Mouse (Mus musculus): Measurements from ENCODE around the gene Tor1a. TPM values are rescaled to one million over a fixed set of nuclear protein-coding genes. Genes with fewer than 3 reads are reported as not detected.
"Not testable (repeated sequence)": the region's sequence is repeated elsewhere in the genome, so short reads cannot be mapped to it uniquely, and the experiment has no call there.

The Tor1a gene
- polyA plus RNA-seq, 1 experiment from 2014 or later: 57.5 TPM

- H3K27me3 ChIP-seq (replicated peaks; ENCODE audit: insufficient read depth, low read length): no peaks in the 10 kb centered on the region
- TF ChIP-seq CTCF (IDR thresholded peaks at IDR 0.05) (no peak), EP300 (IDR thresholded peaks at IDR 0.05) (no peak)
- no peaks in the 10 kb centered on the region for H3K36me3 ChIP-seq (ENCODE audit: insufficient read depth, low read length)
- 76% methylated on average over 4 of the region's 4 CpGs for WGBS
- H3K4me1 ChIP-seq (ENCODE audit: insufficient read depth, low read depth, low read length): peaks cover 17% of the 10 kb centered on the region; the same call in 1 of the 2 replicates
- H3K4me2 ChIP-seq (replicated peaks; ENCODE audit: low read depth, low read length): no peak overlapping the region
- H3K9me3 ChIP-seq (ENCODE audit: low read length): no peaks in the 10 kb centered on the region
- H3K9ac ChIP-seq (replicated peaks; ENCODE audit: low read depth): no peak overlapping the region
- ATAC-seq (no peak), DNase-seq (ENCODE audit: low spot score) (no peak)
- H3K27ac ChIP-seq (ENCODE audit: low read length): 0 out of 2 replicates have a peak overlapping the region, but pooled peaks have one; percentile 12
- H3K4me3 ChIP-seq (ENCODE audit: low read depth, low read length): no peak overlapping the region
These were observed 42.6 kb downstream of the Tor1a start for GRCm38 (mm10) chr2:30925181-30925580.

- no peak for TF ChIP-seq CTCF (IDR thresholded peaks at IDR 0.05)
- TF ChIP-seq EP300 (IDR thresholded peaks at IDR 0.05): no peak
- Histone ChIP-seq H3K4me3 (ENCODE audit: low read depth, low read length) (no peak overlapping the region), H3K9me3 (ENCODE audit: low read length) (no peaks in the 10 kb centered on the region), H3K27ac (ENCODE audit: low read length) (no peak overlapping the region), H3K4me1 (ENCODE audit: insufficient read depth, low read depth, low read length) (peaks cover 16% of the 10 kb centered on the region), H3K27me3 (replicated peaks; ENCODE audit: insufficient read depth, low read length) (no peaks in the 10 kb centered on the region), H3K36me3 (ENCODE audit: insufficient read depth, low read length) (no peaks in the 10 kb centered on the region), H3K9ac (replicated peaks; ENCODE audit: low read depth) (no peak overlapping the region), H3K4me2 (replicated peaks; ENCODE audit: low read depth, low read length) (no peak overlapping the region)
- WGBS: 73% methylated on average over 3 of the region's 3 CpGs
- DNase-seq (ENCODE audit: low spot score): no peak
- no peak for ATAC-seq
These were observed 44.6 kb downstream of the Tor1a start for GRCm38 (mm10) chr2:30923099-30923498.

- Histone ChIP-seq H3K4me3 (ENCODE audit: low read depth, low read length) (no peak overlapping the region), H3K27ac (ENCODE audit: low read length) (no peak overlapping the region), H3K36me3 (ENCODE audit: insufficient read depth, low read length) (no peaks in the 10 kb centered on the region), H3K27me3 (replicated peaks; ENCODE audit: insufficient read depth, low read length) (no peaks in the 10 kb centered on the region), H3K4me1 (ENCODE audit: insufficient read depth, low read depth, low read length) (peaks cover 5% of the 10 kb centered on the region), H3K4me2 (replicated peaks; ENCODE audit: low read depth, low read length) (no peak overlapping the region), H3K9ac (replicated peaks; ENCODE audit: low read depth) (no peak overlapping the region), H3K9me3 (ENCODE audit: low read length) (no peaks in the 10 kb centered on the region)
- ATAC-seq (peak; percentile 72), DNase-seq (ENCODE audit: low spot score) (peak; percentile 74)
- WGBS: 33% methylated on average over 7 of the region's 7 CpGs
- TF ChIP-seq CTCF (IDR thresholded peaks at IDR 0.05) (no peak), EP300 (IDR thresholded peaks at IDR 0.05) (peak; percentile 84)
These were observed 47.5 kb downstream of the Tor1a start for GRCm38 (mm10) chr2:30920216-30920615.

- peak; percentile 59 for DNase-seq (ENCODE audit: low spot score)
- ATAC-seq: peak; percentile 66
- Histone ChIP-seq H3K4me3 (ENCODE audit: low read depth, low read length) (no peak overlapping the region), H3K4me2 (replicated peaks; ENCODE audit: low read depth, low read length) (no peak overlapping the region), H3K9me3 (ENCODE audit: low read length) (no peaks in the 10 kb centered on the region), H3K4me1 (ENCODE audit: insufficient read depth, low read depth, low read length) (peaks cover 5% of the 10 kb centered on the region), H3K27ac (ENCODE audit: low read length) (peak overlapping the region; percentile 47; the same call in 1 of the 2 replicates), H3K36me3 (ENCODE audit: insufficient read depth, low read length) (no peaks in the 10 kb centered on the region), H3K27me3 (replicated peaks; ENCODE audit: insufficient read depth, low read length) (no peaks in the 10 kb centered on the region), H3K9ac (replicated peaks; ENCODE audit: low read depth) (no peak overlapping the region)
- 26% methylated on average over 8 of the region's 8 CpGs for WGBS
- no peak for TF ChIP-seq EP300 (IDR thresholded peaks at IDR 0.05)
These were observed 48.9 kb downstream of the Tor1a start for GRCm38 (mm10) chr2:30918780-30919329.

- DNase-seq (ENCODE audit: low spot score) (peak; percentile 34), ATAC-seq (peak; percentile 44)
- Histone ChIP-seq H3K27ac (ENCODE audit: low read length) (peak overlapping the region; percentile 14; the same call in 1 of the 2 replicates), H3K36me3 (ENCODE audit: insufficient read depth, low read length) (no peaks in the 10 kb centered on the region), H3K9ac (replicated peaks; ENCODE audit: low read depth) (no peak overlapping the region), H3K4me1 (ENCODE audit: insufficient read depth, low read depth, low read length) (peaks cover 9% of the 10 kb centered on the region), H3K9me3 (ENCODE audit: low read length) (no peaks in the 10 kb centered on the region), H3K27me3 (replicated peaks; ENCODE audit: insufficient read depth, low read length) (no peaks in the 10 kb centered on the region), H3K4me2 (replicated peaks; ENCODE audit: low read depth, low read length) (no peak overlapping the region), H3K4me3 (ENCODE audit: low read depth, low read length) (no peak overlapping the region)
- WGBS: 48% methylated on average over 6 of the region's 6 CpGs
- no peak for TF ChIP-seq CTCF (IDR thresholded peaks at IDR 0.05)
These were observed 49.6 kb downstream of the Tor1a start for GRCm38 (mm10) chr2:30918126-30918525.

- H3K9ac ChIP-seq (replicated peaks; ENCODE audit: low read depth): no peak overlapping the region
These were observed 50.1 kb downstream of the Tor1a start for GRCm38 (mm10) chr2:30917649-30918048.

GRCm38 (mm10) chr2:30915933-30916332 lies 51.8 kb downstream of the Tor1a start:
- H3K4me2 ChIP-seq (replicated peaks; ENCODE audit: low read depth, low read length); H3K9me3 ChIP-seq (ENCODE audit: low read length); H3K4me3 ChIP-seq (ENCODE audit: low read depth, low read length); DNase-seq (ENCODE audit: low spot score); H3K27me3 ChIP-seq (replicated peaks; ENCODE audit: insufficient read depth, low read length); H3K27ac ChIP-seq (ENCODE audit: low read length); H3K36me3 ChIP-seq (ENCODE audit: insufficient read depth, low read length); ATAC-seq; H3K9ac ChIP-seq (replicated peaks; ENCODE audit: low read depth): not testable (repeated sequence)
- peaks cover 15% of the 10 kb centered on the region for H3K4me1 ChIP-seq (ENCODE audit: insufficient read depth, low read depth, low read length)
- WGBS: 83% methylated on average over 6 of the region's 6 CpGs

More at GRCm38 (mm10) chr2:30917649-30918048, 50.1 kb downstream of the Tor1a start:
- Histone ChIP-seq H3K9me3 (ENCODE audit: low read length) (no peaks in the 10 kb centered on the region), H3K4me2 (replicated peaks; ENCODE audit: low read depth, low read length) (no peak overlapping the region), H3K4me1 (ENCODE audit: insufficient read depth, low read depth, low read length) (peaks cover 14% of the 10 kb centered on the region), H3K36me3 (ENCODE audit: insufficient read depth, low read length) (no peaks in the 10 kb centered on the region), H3K27me3 (replicated peaks; ENCODE audit: insufficient read depth, low read length) (no peaks in the 10 kb centered on the region), H3K27ac (ENCODE audit: low read length) (0 out of 2 replicates have a peak overlapping the region, but pooled peaks have one; percentile 14), H3K4me3 (ENCODE audit: low read depth, low read length) (no peak overlapping the region)
- TF ChIP-seq EP300 (IDR thresholded peaks at IDR 0.05) (no peak), CTCF (IDR thresholded peaks at IDR 0.05) (no peak)
- no peak for ATAC-seq
- DNase-seq (ENCODE audit: low spot score): no peak
- 78% methylated on average over 7 of the region's 7 CpGs for WGBS

Measured in lung, postnatal 0 days (tissue).